Mouse (Mus musculus) kidney, embryonic 15.5 days (tissue): ENCODE measurements around the gene Eps8. TPM values are rescaled to one million over a fixed set of nuclear protein-coding genes. Genes with fewer than 3 reads are reported as not detected.
A peak's percentile ranks its signal among the peaks of the same experiment; 100 is the strongest.
"Not testable (repeated sequence)": the region's sequence is repeated elsewhere in the genome, so short reads cannot be mapped to it uniquely, and the experiment has no call there.

ENCODE experiments used
- ATAC-seq: fragments of 200-750 bp; cut with Nextera tagmentation; replicated peaks from 2 replicates; pipeline ENCODE4 v1.8.0; 2017; ENCODE audit warnings: moderate TSS enrichment; ENCODE audit not compliant: low FRiP score
- H3K27ac ChIP-seq: fragments of 300-500 bp; sonication (generic); 2 replicates; pipeline ENCODE4 v1.5.1; 2015; ENCODE audit warnings: mild to moderate bottlenecking, inconsistent platforms
- H3K27me3 ChIP-seq: fragments of 300-500 bp; sonication (generic); 2 replicates; pipeline ENCODE4 v1.6.1; 2015; ENCODE audit warnings: inconsistent platforms
- H3K36me3 ChIP-seq: fragments of 300-500 bp; sonication (generic); 2 replicates; pipeline ENCODE4 v1.6.1; 2015; ENCODE audit warnings: inconsistent platforms
- H3K4me1 ChIP-seq: fragments of 300-500 bp; sonication (generic); 2 replicates; pipeline ENCODE4 v1.6.1; 2015; ENCODE audit warnings: inconsistent platforms
- H3K4me2 ChIP-seq: fragments of 300-500 bp; sonication (generic); 2 replicates; pipeline ENCODE4 v1.6.1; 2015; ENCODE audit warnings: moderate library complexity, mild to moderate bottlenecking, inconsistent platforms
- H3K4me3 ChIP-seq: fragments of 300-500 bp; sonication (generic); replicated peaks from 2 replicates; pipeline ENCODE4 v1.5.1; 2015; ENCODE audit warnings: mild to moderate bottlenecking, inconsistent platforms
- H3K9ac ChIP-seq: fragments of 300-500 bp; sonication (generic); 2 replicates; pipeline ENCODE4 v1.6.1; 2015; ENCODE audit warnings: mild to moderate bottlenecking, inconsistent platforms
- H3K9me3 ChIP-seq: fragments of 300-500 bp; sonication (generic); replicated peaks from 2 replicates; pipeline ENCODE4 v1.6.1; 2016; ENCODE audit warnings: inconsistent platforms
- WGBS: fragments of 180-500 bp; shearing (Covaris S2); methylation state at CpG from one replicate; pipeline ENCODE4 v1.1.7; 2015; ENCODE audit warnings: mixed read lengths; 5-methylcytosine and 5-hydroxymethylcytosine counted together
- polyA plus RNA-seq: library from polyadenylated mRNA; unstranded; fragments of >200 nt; fragmentation: Nextera tagmentation; extraction: Ambion mirVana; gene quantifications from 2 replicates; pipeline ENCODE4 v1.2.1, GENCODE M21; 2015

Eps8 gene
- polyA plus RNA-seq, 1 experiment from 2014 or later: 31.1 TPM

DNA sequence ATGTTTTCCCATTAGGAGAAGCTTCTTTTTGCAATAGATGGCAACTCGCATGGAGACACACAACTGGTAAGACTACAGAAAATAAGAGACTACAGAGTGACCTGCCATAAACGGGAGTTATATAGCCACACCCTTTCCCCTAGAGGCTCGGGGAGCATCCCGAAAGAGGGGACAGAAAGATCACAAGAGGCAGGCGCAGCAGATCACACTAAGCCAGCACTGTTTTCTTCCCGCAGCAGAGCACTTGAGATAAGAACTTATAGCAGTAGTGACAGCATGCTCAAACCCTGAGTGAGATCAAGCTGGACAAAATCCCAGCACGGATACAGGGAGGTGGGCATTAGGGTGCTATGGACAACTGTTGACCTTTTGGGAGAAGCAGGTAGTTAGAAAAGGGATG, 198.6 kb downstream of the Eps8 start:
- 56% methylated on average over 7 of the region's 7 CpGs for WGBS

DNA sequence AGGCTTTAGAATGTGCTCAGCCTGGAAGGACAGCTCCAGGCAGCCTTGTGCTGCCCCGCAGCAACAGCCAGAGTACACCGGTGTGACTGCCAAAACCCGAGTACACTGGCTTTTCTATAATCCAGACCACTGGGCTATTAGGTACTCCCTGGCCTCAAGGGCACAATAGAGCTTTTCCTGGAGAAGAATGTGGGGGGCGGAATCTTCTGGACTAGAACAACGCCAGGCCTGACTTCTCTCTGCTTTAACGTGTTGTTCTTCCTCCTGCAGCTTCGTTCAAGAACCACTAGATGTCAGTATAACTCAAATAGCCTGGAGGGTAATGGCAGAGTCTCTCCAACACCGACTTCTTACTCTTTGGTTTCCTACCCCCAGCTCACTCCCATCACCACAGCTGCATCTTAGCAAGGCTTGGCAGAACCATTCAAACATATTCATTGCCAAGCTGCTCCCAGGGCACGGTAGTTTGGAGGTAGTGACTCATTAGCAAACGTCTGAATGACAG, 199.1 kb downstream of the Eps8 start:
- H3K4me2 ChIP-seq: peak overlapping the region; percentile 33
- 14% methylated on average over 10 of the region's 10 CpGs for WGBS
- ATAC-seq: peak; percentile 86
- no peak overlapping the region for H3K9ac ChIP-seq
- H3K4me3 ChIP-seq: no peak overlapping the region
- no peak overlapping the region for H3K27ac ChIP-seq
- H3K27me3 ChIP-seq: no peaks in the 10 kb centered on the region
- no peaks in the 10 kb centered on the region for H3K36me3 ChIP-seq
- no peaks in the 10 kb centered on the region for H3K9me3 ChIP-seq
- H3K4me1 ChIP-seq: no peaks in the 10 kb centered on the region

More for the DNA sequence above, 198.6 kb downstream of the Eps8 start:
- ATAC-seq: peak; percentile 60
- Histone ChIP-seq H3K4me3 (no peak overlapping the region), H3K4me2 (peak overlapping the region; percentile 33), H3K36me3 (no peaks in the 10 kb centered on the region), H3K27me3 (no peaks in the 10 kb centered on the region), H3K4me1 (no peaks in the 10 kb centered on the region), H3K27ac (no peak overlapping the region), H3K9ac (no peak overlapping the region), H3K9me3 (no peaks in the 10 kb centered on the region)

DNA sequence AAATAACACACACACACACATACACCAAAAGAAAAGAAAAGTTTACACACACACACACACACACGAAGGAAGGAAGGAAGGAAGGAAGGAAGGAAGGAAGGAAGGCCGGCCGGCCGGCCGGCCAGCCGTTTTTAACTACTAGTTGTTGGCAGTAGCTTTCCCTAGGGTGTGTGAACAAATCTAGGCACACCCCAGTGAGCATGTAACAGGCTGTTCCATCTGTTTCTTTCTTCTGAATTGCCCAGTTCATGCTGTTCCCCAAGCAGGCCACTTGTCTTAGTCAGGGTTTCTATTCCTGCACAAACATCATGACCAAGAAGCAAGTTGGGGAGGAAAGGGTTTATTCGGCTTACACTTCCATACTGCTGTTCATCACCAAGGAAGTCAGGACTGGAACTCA, 208.6 kb downstream of the Eps8 start:
- not testable (repeated sequence) for H3K27me3 ChIP-seq, H3K9me3 ChIP-seq, ATAC-seq, H3K9ac ChIP-seq, H3K27ac ChIP-seq, H3K4me1 ChIP-seq, H3K36me3 ChIP-seq, H3K4me2 ChIP-seq, H3K4me3 ChIP-seq
- WGBS: 75% methylated on average over 7 of the region's 7 CpGs

GRCm38 (mm10) chr6:137443089-137443488, 211.6 kb downstream of the Eps8 start:
- no peaks in the 10 kb centered on the region for H3K36me3 ChIP-seq
- H3K4me3 ChIP-seq: no peak overlapping the region
- no peaks in the 10 kb centered on the region for H3K27me3 ChIP-seq
- H3K4me1 ChIP-seq: peaks cover 5% of the 10 kb centered on the region; the same call in 1 of the 2 replicates
- H3K9me3 ChIP-seq: no peaks in the 10 kb centered on the region
- no peak overlapping the region for H3K27ac ChIP-seq
- no peak overlapping the region for H3K9ac ChIP-seq
- no peak overlapping the region for H3K4me2 ChIP-seq
- no peak for ATAC-seq
- 88% methylated on average over 12 of the region's 12 CpGs for WGBS

GRCm38 (mm10) chr6:137440559-137441486, 213.9 kb downstream of the Eps8 start:
- ATAC-seq: peak; percentile 69

DNA sequence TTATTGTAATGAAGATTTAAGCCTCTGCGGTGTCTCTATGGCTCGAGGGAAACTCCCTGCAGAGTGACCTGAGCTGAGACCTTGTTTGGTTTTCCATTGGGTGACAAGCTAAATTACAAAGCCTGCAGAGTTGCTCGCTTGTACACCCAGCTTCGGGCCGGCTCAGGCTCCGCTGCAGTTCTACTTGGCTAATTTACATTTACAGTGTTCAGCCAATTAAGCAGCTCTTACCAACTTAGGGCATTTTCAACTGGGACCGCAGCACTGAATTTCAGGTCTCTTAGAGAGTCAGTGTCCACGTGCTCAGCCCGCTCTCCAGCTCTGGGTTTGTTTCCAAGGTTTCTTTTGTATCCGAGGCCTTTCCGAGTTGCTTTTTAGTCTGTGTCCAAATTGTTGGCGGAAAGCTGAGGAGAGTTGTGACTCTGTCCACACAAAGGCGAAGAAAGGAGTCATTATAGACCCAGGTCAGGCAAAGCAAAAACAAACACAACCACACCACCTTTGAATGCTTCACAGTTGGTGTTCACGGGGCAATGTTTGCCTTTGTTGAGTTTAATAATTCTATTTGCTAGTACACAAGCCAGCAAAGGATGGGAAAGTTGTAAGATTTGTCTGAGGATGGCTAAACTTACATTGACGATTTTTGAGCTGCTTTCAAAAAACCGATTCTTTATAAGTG, 216.6 kb downstream of the Eps8 start:
- ATAC-seq: peak; percentile 76
- 32% methylated on average over 16 of the region's 16 CpGs for WGBS

More at GRCm38 (mm10) chr6:137440559-137441486, 213.9 kb downstream of the Eps8 start:
- Histone ChIP-seq H3K9ac (no peak overlapping the region), H3K27me3 (no peaks in the 10 kb centered on the region), H3K4me1 (peaks cover 13% of the 10 kb centered on the region; the same call in 1 of the 2 replicates), H3K4me3 (no peak overlapping the region), H3K36me3 (no peaks in the 10 kb centered on the region), H3K9me3 (no peaks in the 10 kb centered on the region), H3K27ac (no peak overlapping the region), H3K4me2 (no peak overlapping the region)
- WGBS: 68% methylated on average over 19 of the region's 19 CpGs

DNA sequence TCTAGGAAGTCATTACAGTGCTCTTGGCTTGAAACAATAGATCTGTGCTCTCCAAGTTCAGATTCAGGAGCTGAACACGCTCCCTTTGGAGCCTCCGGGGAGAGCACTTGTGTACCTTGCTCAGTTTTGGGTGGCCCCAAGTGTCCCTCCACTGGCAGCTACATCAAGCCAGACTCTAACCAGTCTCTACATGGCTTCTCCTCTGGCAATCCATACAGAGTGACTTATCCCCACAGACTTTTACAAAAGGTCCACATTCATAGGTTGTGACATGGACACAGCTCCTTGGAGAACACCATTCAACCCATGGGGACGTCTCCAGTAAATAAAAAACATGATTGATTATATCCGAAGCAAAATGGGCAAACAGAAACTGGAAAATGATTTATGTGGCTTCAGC, 217.2 kb downstream of the Eps8 start:
- ATAC-seq: peak; percentile 40
- H3K36me3 ChIP-seq: no peaks in the 10 kb centered on the region
- WGBS: 45% methylated on average over 4 of the region's 4 CpGs
- H3K4me2 ChIP-seq: 0 out of 2 replicates have a peak overlapping the region, but pooled peaks have one; percentile 5
- peaks cover 13% of the 10 kb centered on the region; the same call in 1 of the 2 replicates for H3K4me1 ChIP-seq
- H3K4me3 ChIP-seq: no peak overlapping the region
- no peak overlapping the region for H3K9ac ChIP-seq
- H3K27ac ChIP-seq: no peak overlapping the region
- no peaks in the 10 kb centered on the region for H3K9me3 ChIP-seq
- no peaks in the 10 kb centered on the region for H3K27me3 ChIP-seq

More for the DNA sequence above, 216.6 kb downstream of the Eps8 start:
- H3K4me2 ChIP-seq: 0 out of 2 replicates have a peak overlapping the region, but pooled peaks have one; percentile 5
- H3K27ac ChIP-seq: no peak overlapping the region
- H3K9me3 ChIP-seq: no peaks in the 10 kb centered on the region
- H3K4me1 ChIP-seq: peaks cover 13% of the 10 kb centered on the region; the same call in 1 of the 2 replicates
- no peaks in the 10 kb centered on the region for H3K36me3 ChIP-seq
- H3K4me3 ChIP-seq: no peak overlapping the region
- no peak overlapping the region for H3K9ac ChIP-seq
- H3K27me3 ChIP-seq: no peaks in the 10 kb centered on the region

GRCm38 (mm10) chr6:137433521-137434137, 221.0 kb downstream of the Eps8 start:
- no peak overlapping the region for H3K9ac ChIP-seq
- no peak overlapping the region for H3K4me3 ChIP-seq
- no peak overlapping the region for H3K4me2 ChIP-seq
- no peak overlapping the region for H3K27ac ChIP-seq
- ATAC-seq: no peak
- WGBS: 66% methylated on average over 14 of the region's 14 CpGs
- no peaks in the 10 kb centered on the region for H3K9me3 ChIP-seq
- peaks cover 10% of the 10 kb centered on the region; the same call in 1 of the 2 replicates for H3K4me1 ChIP-seq
- no peaks in the 10 kb centered on the region for H3K27me3 ChIP-seq
- H3K36me3 ChIP-seq: no peaks in the 10 kb centered on the region

Other genes starting within 250 kb of the Eps8 start
- gene Strap, start 80.2 kb upstream of the Eps8 start, polyA plus RNA-seq: 165 and 174 TPM in 2 replicates
- gene Dera, start 99.7 kb upstream of the Eps8 start, polyA plus RNA-seq: 66.3 and 70.0 TPM in 2 replicates